Mouse (Mus musculus) liver, embryonic 13.5 days (tissue): ENCODE measurements around the gene Frmd4b. TPM values are rescaled to one million over a fixed set of nuclear protein-coding genes. Genes with fewer than 3 reads are reported as not detected.

Experiments used
- ATAC-seq: fragments of 200-750 bp; cut with Nextera tagmentation; 2 replicates; pipeline ENCODE4 v1.8.0; 2017; ENCODE audit warnings: low read depth, mild to moderate bottlenecking, moderate number of reproducible peaks, moderate library complexity
- DNase-seq: peaks from one replicate; pipeline ENCODE4 v3.0.0; 2022
- H3K27ac ChIP-seq: fragments of 300-500 bp; sonication (generic); 2 replicates; pipeline ENCODE4 v1.5.1; 2015; ENCODE audit warnings: moderate library complexity, mild to moderate bottlenecking, inconsistent platforms
- H3K27me3 ChIP-seq: fragments of 300-500 bp; sonication (generic); 2 replicates; pipeline ENCODE4 v1.6.1; 2015; ENCODE audit warnings: mild to moderate bottlenecking, inconsistent platforms
- H3K36me3 ChIP-seq: fragments of 300-500 bp; sonication (generic); 2 replicates; pipeline ENCODE4 v1.6.1; 2015; ENCODE audit warnings: mild to moderate bottlenecking, inconsistent platforms
- H3K4me1 ChIP-seq: fragments of 300-500 bp; sonication (generic); replicated peaks from 2 replicates; pipeline ENCODE4 v1.6.1; 2015; ENCODE audit warnings: inconsistent platforms
- H3K4me2 ChIP-seq: fragments of 300-500 bp; sonication (generic); 2 replicates; pipeline ENCODE4 v1.6.1; 2015; ENCODE audit warnings: inconsistent platforms, mild to moderate bottlenecking, moderate library complexity
- H3K4me3 ChIP-seq: fragments of 300-500 bp; sonication (generic); replicated peaks from 2 replicates; pipeline ENCODE4 v1.5.1; 2015; ENCODE audit warnings: mild to moderate bottlenecking, inconsistent platforms
- H3K9ac ChIP-seq: fragments of 300-500 bp; sonication (generic); 2 replicates; pipeline ENCODE4 v1.6.1; 2015; ENCODE audit warnings: mild to moderate bottlenecking, inconsistent platforms
- H3K9me3 ChIP-seq: fragments of 300-500 bp; sonication (generic); replicated peaks from 2 replicates; pipeline ENCODE4 v1.6.1; 2016; ENCODE audit warnings: inconsistent platforms
- WGBS: fragments of 180-500 bp; shearing (Covaris S2); methylation state at CpG from one replicate; pipeline ENCODE4 v1.1.7; 2015; ENCODE audit not compliant: insufficient replicate concordance; 5-methylcytosine and 5-hydroxymethylcytosine counted together
- polyA plus RNA-seq: library from polyadenylated mRNA; unstranded; fragments of >200 nt; fragmentation: Nextera tagmentation; extraction: Ambion mirVana; gene quantifications from 2 replicates; pipeline ENCODE4 v1.2.1, GENCODE M21; 2015

The Frmd4b gene
- polyA plus RNA-seq, 1 experiment from 2014 or later, result 3.8 TPM

GRCm38 (mm10) chr6:97579704-97580103 lies 37.6 kb downstream of the Frmd4b start:
- no peak overlapping the region for H3K4me2 ChIP-seq
- no peaks in the 10 kb centered on the region for H3K4me1 ChIP-seq
- no peak overlapping the region for H3K9ac ChIP-seq
- DNase-seq (no peak), ATAC-seq (no peak)
- WGBS, result 60% methylated on average over 4 of the region's 4 CpGs
- no peak overlapping the region for H3K4me3 ChIP-seq
- no peak overlapping the region for H3K27ac ChIP-seq
- H3K9me3 ChIP-seq, result no peaks in the 10 kb centered on the region
- H3K27me3 ChIP-seq, result no peaks in the 10 kb centered on the region
- no peaks in the 10 kb centered on the region for H3K36me3 ChIP-seq

DNA sequence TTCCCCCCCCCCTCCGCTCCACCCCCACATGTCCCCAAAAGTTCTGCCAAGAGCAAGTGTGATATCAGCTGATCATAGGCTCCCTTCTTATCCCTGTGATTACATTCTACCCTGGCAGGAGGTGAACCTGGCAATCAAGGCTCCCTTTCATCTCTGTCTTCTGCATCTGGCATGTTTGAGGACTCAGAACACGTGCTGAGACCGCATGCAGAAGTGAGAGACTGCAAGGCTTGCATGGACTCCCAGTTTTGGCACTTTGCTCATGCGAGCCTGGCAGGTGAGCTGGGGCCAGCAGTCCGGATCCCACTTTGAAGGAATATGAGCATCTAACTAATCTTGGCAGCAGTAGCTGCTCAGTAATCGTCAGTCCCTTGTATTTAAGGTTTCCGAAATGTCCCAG lies 39.1 kb downstream of the Frmd4b start:
- no peaks in the 10 kb centered on the region for H3K36me3 ChIP-seq
- no peak overlapping the region for H3K4me2 ChIP-seq
- H3K4me3 ChIP-seq, result no peak overlapping the region
- no peaks in the 10 kb centered on the region for H3K27me3 ChIP-seq
- ATAC-seq (no peak), DNase-seq (no peak)
- no peaks in the 10 kb centered on the region for H3K4me1 ChIP-seq
- 74% methylated on average over 7 of the region's 7 CpGs for WGBS
- no peaks in the 10 kb centered on the region for H3K9me3 ChIP-seq
- no peak overlapping the region for H3K9ac ChIP-seq
- no peak overlapping the region for H3K27ac ChIP-seq

GRCm38 (mm10) chr6:97577349-97577748 lies 40.0 kb downstream of the Frmd4b start:
- Histone ChIP-seq H3K4me2 (no peak overlapping the region), H3K36me3 (no peaks in the 10 kb centered on the region), H3K9ac (no peak overlapping the region), H3K4me1 (no peaks in the 10 kb centered on the region), H3K9me3 (no peaks in the 10 kb centered on the region), H3K4me3 (no peak overlapping the region), H3K27me3 (no peaks in the 10 kb centered on the region), H3K27ac (no peak overlapping the region)
- no peak for DNase-seq
- 53% methylated on average over 4 of the region's 4 CpGs for WGBS
- no peak for ATAC-seq

- Histone ChIP-seq H3K4me1 (no peaks in the 10 kb centered on the region), H3K27me3 (no peaks in the 10 kb centered on the region), H3K27ac (no peak overlapping the region), H3K4me3 (no peak overlapping the region), H3K4me2 (no peak overlapping the region), H3K9me3 (no peaks in the 10 kb centered on the region), H3K9ac (no peak overlapping the region), H3K36me3 (no peaks in the 10 kb centered on the region)
- DNase-seq, result no peak
- no peak for ATAC-seq
- 49% methylated on average over 7 of the region's 7 CpGs for WGBS
Observed at GRCm38 (mm10) chr6:97576565-97577346, 40.6 kb downstream of the Frmd4b start.

DNA sequence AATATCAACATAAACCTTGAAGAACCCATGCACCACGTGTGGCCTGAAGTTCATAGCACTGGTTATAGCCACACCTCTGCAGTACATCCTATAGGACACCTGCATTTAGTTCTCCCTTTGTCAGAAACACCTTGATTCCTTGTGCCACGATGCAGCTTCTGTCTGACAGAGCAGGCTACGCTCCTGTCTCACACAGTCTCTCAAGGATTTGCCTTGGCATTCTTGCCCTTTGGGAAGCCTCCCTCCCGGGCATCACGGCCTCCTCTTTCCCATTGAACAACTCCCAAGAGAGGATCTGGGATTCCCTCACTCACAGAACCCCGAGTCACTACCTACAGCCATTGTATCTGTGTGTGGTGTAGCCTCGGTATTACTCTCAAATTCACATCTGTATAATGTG lies 41.2 kb downstream of the Frmd4b start:
- no peak overlapping the region for H3K9ac ChIP-seq
- no peak overlapping the region for H3K4me3 ChIP-seq
- H3K27ac ChIP-seq, result no peak overlapping the region
- H3K9me3 ChIP-seq, result no peaks in the 10 kb centered on the region
- ATAC-seq (no peak), DNase-seq (no peak)
- H3K36me3 ChIP-seq, result no peaks in the 10 kb centered on the region
- no peaks in the 10 kb centered on the region for H3K4me1 ChIP-seq
- 64% methylated on average over 7 of the region's 7 CpGs for WGBS
- no peaks in the 10 kb centered on the region for H3K27me3 ChIP-seq
- no peak overlapping the region for H3K4me2 ChIP-seq

GRCm38 (mm10) chr6:97574973-97575372 lies 42.4 kb downstream of the Frmd4b start:
- no peak overlapping the region for H3K27ac ChIP-seq
- ATAC-seq, result no peak
- H3K4me3 ChIP-seq, result no peak overlapping the region
- H3K27me3 ChIP-seq, result no peaks in the 10 kb centered on the region
- no peak overlapping the region for H3K9ac ChIP-seq
- H3K4me1 ChIP-seq, result no peaks in the 10 kb centered on the region
- H3K4me2 ChIP-seq, result no peak overlapping the region
- H3K36me3 ChIP-seq, result no peaks in the 10 kb centered on the region
- 60% methylated on average over 5 of the region's 5 CpGs for WGBS
- no peaks in the 10 kb centered on the region for H3K9me3 ChIP-seq
- DNase-seq, result no peak

GRCm38 (mm10) chr6:97572226-97572625 lies 45.1 kb downstream of the Frmd4b start:
- H3K9ac ChIP-seq, result no peak overlapping the region
- no peak overlapping the region for H3K27ac ChIP-seq
- ATAC-seq, result no peak
- no peaks in the 10 kb centered on the region for H3K27me3 ChIP-seq
- H3K4me3 ChIP-seq, result no peak overlapping the region
- H3K9me3 ChIP-seq, result no peaks in the 10 kb centered on the region
- 64% methylated on average over 5 of the region's 5 CpGs for WGBS
- no peaks in the 10 kb centered on the region for H3K36me3 ChIP-seq
- no peak for DNase-seq
- H3K4me2 ChIP-seq, result no peak overlapping the region
- no peaks in the 10 kb centered on the region for H3K4me1 ChIP-seq

DNA sequence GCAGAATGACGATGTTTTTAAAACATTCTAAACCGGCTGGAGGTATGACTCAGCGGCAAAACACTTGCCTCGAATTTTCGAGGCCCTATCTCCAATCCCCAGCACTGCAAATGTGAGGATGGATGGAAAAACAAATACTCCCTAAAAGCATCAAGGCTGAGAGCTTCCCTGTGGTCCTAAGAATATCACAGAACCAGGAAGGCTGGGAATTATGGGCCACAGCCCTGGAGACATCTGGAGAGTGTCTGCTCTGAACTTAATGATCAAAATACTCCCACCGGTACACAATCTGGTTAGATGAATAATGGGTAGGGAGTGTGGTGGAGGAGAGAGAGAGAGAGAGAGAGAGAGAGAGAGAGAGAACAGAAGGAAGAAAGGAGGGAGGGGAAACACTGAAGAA lies 48.8 kb downstream of the Frmd4b start:
- ATAC-seq (no peak), DNase-seq (no peak)
- H3K9me3 ChIP-seq, result no peaks in the 10 kb centered on the region
- H3K27ac ChIP-seq, result no peak overlapping the region
- 20% methylated on average over 6 of the region's 6 CpGs for WGBS
- H3K4me2 ChIP-seq, result no peak overlapping the region
- H3K27me3 ChIP-seq, result no peaks in the 10 kb centered on the region
- no peak overlapping the region for H3K4me3 ChIP-seq
- H3K36me3 ChIP-seq, result no peaks in the 10 kb centered on the region
- H3K9ac ChIP-seq, result no peak overlapping the region
- H3K4me1 ChIP-seq, result no peaks in the 10 kb centered on the region

GRCm38 (mm10) chr6:97566746-97567145 lies 50.6 kb downstream of the Frmd4b start:
- 63% methylated on average over 4 of the region's 4 CpGs for WGBS
- ATAC-seq, result no peak
- DNase-seq, result no peak
- H3K9me3 ChIP-seq, result no peaks in the 10 kb centered on the region
- H3K27ac ChIP-seq, result no peak overlapping the region
- no peaks in the 10 kb centered on the region for H3K36me3 ChIP-seq
- H3K9ac ChIP-seq, result no peak overlapping the region
- H3K27me3 ChIP-seq, result no peaks in the 10 kb centered on the region
- H3K4me3 ChIP-seq, result no peak overlapping the region
- H3K4me1 ChIP-seq, result no peaks in the 10 kb centered on the region
- H3K4me2 ChIP-seq, result no peak overlapping the region

- no peaks in the 10 kb centered on the region for H3K4me1 ChIP-seq
Observed at GRCm38 (mm10) chr6:97557147-97557546, 60.2 kb downstream of the Frmd4b start.

GRCm38 (mm10) chr6:97555637-97556036 lies 61.7 kb downstream of the Frmd4b start:
- Histone ChIP-seq H3K4me1 (no peaks in the 10 kb centered on the region), H3K9ac (no peak overlapping the region), H3K4me3 (no peak overlapping the region), H3K27ac (no peak overlapping the region), H3K9me3 (no peaks in the 10 kb centered on the region), H3K4me2 (no peak overlapping the region), H3K36me3 (no peaks in the 10 kb centered on the region), H3K27me3 (no peaks in the 10 kb centered on the region)
- no peak for ATAC-seq
- no peak for DNase-seq
- WGBS, result 81% methylated on average over 7 of the region's 7 CpGs

More at GRCm38 (mm10) chr6:97557147-97557546, 60.2 kb downstream of the Frmd4b start:
- Histone ChIP-seq H3K9me3 (no peaks in the 10 kb centered on the region), H3K27ac (no peak overlapping the region), H3K4me2 (no peak overlapping the region), H3K27me3 (no peaks in the 10 kb centered on the region), H3K9ac (no peak overlapping the region), H3K4me3 (no peak overlapping the region), H3K36me3 (no peaks in the 10 kb centered on the region)
- DNase-seq, result no peak
- ATAC-seq, result no peak
- WGBS, result 61% methylated on average over 8 of the region's 8 CpGs

DNA sequence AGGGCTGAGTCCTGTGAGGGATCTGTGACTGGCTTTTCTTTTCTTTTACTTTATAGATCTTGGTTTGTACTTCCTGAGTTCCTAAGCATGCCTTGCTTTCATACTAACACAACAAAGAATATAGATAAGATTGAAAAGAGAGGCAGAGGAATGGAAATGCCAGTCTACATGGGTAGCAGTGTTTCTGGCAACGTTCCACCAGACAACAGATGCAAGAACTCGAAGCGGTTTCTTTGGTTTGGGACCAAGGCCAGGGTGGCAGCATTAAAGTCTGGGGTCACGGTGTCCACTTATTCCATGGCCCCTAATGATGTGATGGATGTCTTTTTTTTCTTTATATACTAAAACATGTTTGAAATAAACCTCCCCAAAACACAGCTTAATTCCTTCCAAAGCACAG lies 63.9 kb downstream of the Frmd4b start:
- Histone ChIP-seq H3K9me3 (no peaks in the 10 kb centered on the region), H3K4me2 (no peak overlapping the region), H3K4me1 (no peaks in the 10 kb centered on the region), H3K9ac (no peak overlapping the region), H3K27ac (no peak overlapping the region), H3K27me3 (no peaks in the 10 kb centered on the region), H3K4me3 (no peak overlapping the region), H3K36me3 (no peaks in the 10 kb centered on the region)
- WGBS, result 64% methylated on average over 4 of the region's 4 CpGs
- ATAC-seq, result no peak
- DNase-seq, result no peak
